Mouse (Mus musculus) heart, postnatal 0 days (tissue): ENCODE measurements around the gene Sned1. TPM values are rescaled to one million over a fixed set of nuclear protein-coding genes. Genes with fewer than 3 reads are reported as not detected.

Experiments used
- ATAC-seq: fragments of 200-750 bp; cut with Nextera tagmentation; 2 replicates; pipeline ENCODE4 v1.8.0; 2017; ENCODE audit warnings: low read depth, moderate number of reproducible peaks, moderate library complexity; ENCODE audit not compliant: insufficient read depth
- DNase-seq: peaks from one replicate; pipeline ENCODE4 v3.0.0-alpha.2; 2016; ENCODE audit warnings: low spot score
- H3K27ac ChIP-seq: fragments of 300-500 bp; sonication (generic); 2 replicates; pipeline ENCODE4 v1.5.1; 2014; ENCODE audit warnings: low read depth, mild to moderate bottlenecking
- H3K27me3 ChIP-seq: fragments of 300-500 bp; sonication (generic); 2 replicates; pipeline ENCODE4 v1.6.1; 2014; ENCODE audit warnings: low read length, mixed read lengths; ENCODE audit not compliant: control insufficient read depth, insufficient read depth
- H3K36me3 ChIP-seq: fragments of 300-500 bp; sonication (generic); replicated peaks from 2 replicates; pipeline ENCODE4 v1.6.1; 2014; ENCODE audit warnings: low read length, mixed read lengths; ENCODE audit not compliant: control insufficient read depth, insufficient read depth
- H3K4me1 ChIP-seq: fragments of 300-500 bp; sonication (generic); 2 replicates; pipeline ENCODE4 v1.6.1; 2014; ENCODE audit warnings: antibody characterized with exemption; ENCODE audit not compliant: control insufficient read depth, insufficient read depth
- H3K4me2 ChIP-seq: fragments of 300-500 bp; sonication (generic); 2 replicates; pipeline ENCODE4 v1.6.1; 2014; ENCODE audit warnings: low read depth, mild to moderate bottlenecking, low read length, moderate library complexity
- H3K4me3 ChIP-seq: fragments of 300-500 bp; sonication (generic); 2 replicates; pipeline ENCODE4 v1.5.1; 2014; ENCODE audit warnings: low read depth, low read length
- H3K9ac ChIP-seq: fragments of 300-500 bp; sonication (generic); replicated peaks from 2 replicates; pipeline ENCODE4 v1.6.1; 2014; ENCODE audit warnings: low read depth, low read length, mixed read lengths
- H3K9me3 ChIP-seq: fragments of 300-500 bp; sonication (generic); replicated peaks from 2 replicates; pipeline ENCODE4 v1.6.1; 2016; ENCODE audit warnings: low read length; ENCODE audit not compliant: control insufficient read depth
- CTCF ChIP-seq: IDR thresholded peaks from 2 replicates; pipeline ENCODE4 v1.5.1; 2016; ENCODE audit warnings: antibody characterized with exemption, control low read depth, low read depth
- EP300 ChIP-seq: IDR thresholded peaks from 2 replicates; pipeline ENCODE4 v1.6.1; 2016; ENCODE audit warnings: antibody characterized with exemption, low read depth
- WGBS: fragments of 180-500 bp; shearing (Covaris S2); extraction: QIAGEN DNeasy Blood & Tissue Kit; methylation state at CpG from one replicate; pipeline ENCODE4 v1.1.7; 2014; 5-methylcytosine and 5-hydroxymethylcytosine counted together
- polyA plus RNA-seq: library from polyadenylated mRNA; unstranded; fragments of >200 nt; fragmentation: Nextera tagmentation; extraction: Ambion mirVana; gene quantifications from 2 replicates; pipeline ENCODE4 v1.2.1, GENCODE M21; 2015
- total RNA-seq: library from RNA; depleted of rRNA; stranded (reverse); fragments of >200 nt; gene quantifications from 2 replicates; pipeline ENCODE4 v1.2.3, GENCODE M21; 2014; ENCODE audit warnings: low replicate concordance

The Sned1 gene
- total and polyA plus RNA-seq, 2 experiments from 2014 or later, result 3.9 to 43.7 TPM

DNA sequence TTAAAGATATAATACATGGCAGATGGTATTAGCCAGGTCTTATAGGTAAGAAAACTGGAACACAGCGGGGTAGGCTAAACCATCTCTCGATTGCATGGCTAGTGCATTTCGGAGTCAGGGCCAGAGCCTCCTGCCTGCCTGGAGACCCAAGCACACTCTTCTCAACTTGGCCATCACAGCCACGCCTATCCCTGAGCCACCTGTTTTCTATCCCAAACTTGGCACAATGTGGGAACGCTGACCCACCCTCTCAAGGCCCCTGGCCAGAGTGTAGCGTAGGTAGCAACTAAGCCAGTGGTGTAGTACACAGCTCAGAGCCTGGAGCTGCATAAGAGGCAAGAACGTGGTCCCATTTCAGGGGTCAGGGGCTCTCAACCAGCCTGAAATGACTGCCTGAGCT is 20.1 kb downstream of the Sned1 start:
- ATAC-seq, result no peak
- Histone ChIP-seq H3K4me3 (no peak overlapping the region), H3K9ac (no peak overlapping the region), H3K36me3 (no peaks in the 10 kb centered on the region), H3K27me3 (no peaks in the 10 kb centered on the region), H3K27ac (no peak overlapping the region), H3K4me1 (no peaks in the 10 kb centered on the region), H3K4me2 (no peak overlapping the region), H3K9me3 (no peaks in the 10 kb centered on the region)
- WGBS, result 83% methylated on average over 7 of the region's 7 CpGs
- no peak for DNase-seq
- TF ChIP-seq CTCF (no peak), EP300 (no peak)

DNA sequence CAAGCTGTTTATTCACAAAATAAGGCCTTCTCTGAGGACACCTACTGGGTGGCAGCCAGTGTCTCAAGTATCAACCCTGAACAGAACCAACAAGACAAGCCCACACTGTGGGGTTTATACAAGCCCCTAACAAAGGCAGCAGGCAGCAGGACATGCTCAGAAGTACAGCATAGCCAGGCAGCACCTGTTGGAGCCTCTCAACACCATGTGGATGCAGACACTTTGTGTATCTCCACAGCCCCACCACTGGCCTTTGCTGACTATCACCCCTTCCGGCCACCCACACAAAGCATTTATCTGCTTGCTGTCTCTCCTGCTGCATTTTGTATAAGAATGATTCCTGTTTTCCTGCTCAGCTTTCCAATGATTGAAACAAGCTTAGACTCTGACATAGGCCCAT is 21.9 kb downstream of the Sned1 start:
- Histone ChIP-seq H3K9me3 (no peaks in the 10 kb centered on the region), H3K9ac (no peak overlapping the region), H3K4me3 (no peak overlapping the region), H3K4me1 (no peaks in the 10 kb centered on the region), H3K4me2 (no peak overlapping the region), H3K36me3 (no peaks in the 10 kb centered on the region), H3K27ac (no peak overlapping the region), H3K27me3 (no peaks in the 10 kb centered on the region)
- WGBS, result 76% methylated on average over 1 of the region's 1 CpGs
- no peak for TF ChIP-seq CTCF
- no peak for TF ChIP-seq EP300
- DNase-seq (no peak), ATAC-seq (no peak)

DNA sequence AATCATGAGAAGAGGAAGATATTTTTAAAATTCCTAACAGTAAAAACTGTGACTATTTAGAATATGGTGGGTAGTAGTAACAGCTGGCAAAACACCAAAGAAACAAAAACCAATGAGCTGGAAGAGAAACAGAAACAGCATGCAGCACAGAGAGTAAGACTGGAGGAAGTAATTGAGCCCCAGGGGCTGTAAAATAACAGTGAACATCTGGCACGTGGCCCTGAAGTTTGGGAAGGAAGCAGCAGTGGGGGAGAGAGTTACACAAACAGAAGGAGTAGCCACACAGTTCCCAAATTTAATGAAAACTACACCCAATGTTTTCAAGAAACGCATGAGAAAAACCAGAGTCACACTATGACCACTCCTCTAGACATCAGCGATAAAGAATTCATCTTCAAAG is 31.6 kb downstream of the Sned1 start:
- Histone ChIP-seq H3K9me3 (no peaks in the 10 kb centered on the region), H3K4me1 (no peaks in the 10 kb centered on the region), H3K4me3 (no peak overlapping the region), H3K27ac (no peak overlapping the region), H3K9ac (no peak overlapping the region), H3K36me3 (peaks cover 5% of the 10 kb centered on the region; the same call in 1 of the 2 replicates), H3K27me3 (no peaks in the 10 kb centered on the region), H3K4me2 (no peak overlapping the region)
- TF ChIP-seq EP300, result no peak
- no peak for TF ChIP-seq CTCF
- DNase-seq (peak; percentile 20), ATAC-seq (no peak)
- WGBS, result 41% methylated on average over 3 of the region's 3 CpGs

DNA sequence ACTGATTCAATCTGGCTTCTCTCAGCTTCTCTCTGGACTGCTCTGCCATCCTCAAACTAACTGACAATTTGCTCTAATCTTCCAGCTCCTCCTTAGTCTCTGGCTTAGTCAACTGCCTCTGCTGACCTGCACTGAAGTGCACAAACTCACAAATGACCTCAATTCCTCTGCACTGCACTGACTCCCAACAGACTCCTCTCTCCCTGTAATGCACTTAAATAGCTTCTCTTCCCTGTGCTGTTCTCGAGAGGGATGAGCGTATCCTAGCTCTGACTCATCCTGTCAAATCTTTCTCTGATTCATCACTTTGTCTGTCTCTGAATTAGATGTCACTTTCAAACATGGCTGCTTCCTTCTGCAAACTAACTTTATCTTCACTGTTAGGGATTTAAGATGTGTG is 32.6 kb downstream of the Sned1 start:
- Histone ChIP-seq H3K27me3 (no peaks in the 10 kb centered on the region), H3K4me3 (no peak overlapping the region), H3K4me1 (no peaks in the 10 kb centered on the region), H3K36me3 (peaks cover 5% of the 10 kb centered on the region; the same call in 1 of the 2 replicates), H3K27ac (no peak overlapping the region), H3K9me3 (no peaks in the 10 kb centered on the region), H3K9ac (no peak overlapping the region), H3K4me2 (no peak overlapping the region)
- WGBS, result 79% methylated on average over 2 of the region's 2 CpGs
- DNase-seq (no peak), ATAC-seq (no peak)
- TF ChIP-seq EP300, result no peak
- TF ChIP-seq CTCF, result no peak

DNA sequence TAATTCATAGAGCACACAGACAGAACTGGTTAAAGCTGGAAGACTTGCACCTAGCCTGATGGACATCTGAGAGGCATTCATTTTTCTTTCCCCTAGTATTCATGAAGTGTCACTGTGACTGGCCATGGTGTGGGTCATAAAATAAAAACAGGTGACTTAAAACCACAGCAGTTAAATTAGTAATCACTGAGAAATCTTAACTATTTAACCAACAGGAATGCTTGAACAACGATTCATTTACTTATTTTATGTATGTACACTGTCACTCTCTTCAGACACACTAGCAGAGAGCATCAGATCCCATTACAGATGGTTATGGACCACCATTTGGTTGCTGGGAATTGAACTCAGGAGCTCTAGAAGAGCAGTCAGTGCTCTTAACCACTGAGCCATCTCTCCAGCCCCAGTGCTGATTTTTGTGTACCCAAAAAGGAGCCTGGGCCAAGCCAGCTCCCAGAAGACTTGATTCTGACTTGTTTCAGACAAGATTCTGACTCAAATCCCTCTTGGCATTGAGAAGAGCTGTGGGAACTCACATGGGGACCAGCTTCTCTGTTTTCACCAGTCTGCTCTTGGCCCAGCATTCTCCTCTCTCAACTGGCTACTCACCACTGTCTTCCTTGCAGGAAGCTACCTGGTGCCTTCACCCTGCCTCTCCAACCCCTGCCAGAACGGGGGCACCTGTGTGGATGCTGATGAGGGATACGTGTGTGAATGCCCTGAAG is 35.0 kb downstream of the Sned1 start:
- Histone ChIP-seq H3K36me3 (no peaks in the 10 kb centered on the region), H3K27ac (no peak overlapping the region), H3K9ac (no peak overlapping the region), H3K4me2 (no peak overlapping the region), H3K9me3 (no peaks in the 10 kb centered on the region), H3K4me1 (no peaks in the 10 kb centered on the region), H3K4me3 (no peak overlapping the region), H3K27me3 (no peaks in the 10 kb centered on the region)
- DNase-seq (no peak), ATAC-seq (no peak)
- TF ChIP-seq CTCF (no peak), EP300 (no peak)
- 56% methylated on average over 3 of the region's 3 CpGs for WGBS

DNA sequence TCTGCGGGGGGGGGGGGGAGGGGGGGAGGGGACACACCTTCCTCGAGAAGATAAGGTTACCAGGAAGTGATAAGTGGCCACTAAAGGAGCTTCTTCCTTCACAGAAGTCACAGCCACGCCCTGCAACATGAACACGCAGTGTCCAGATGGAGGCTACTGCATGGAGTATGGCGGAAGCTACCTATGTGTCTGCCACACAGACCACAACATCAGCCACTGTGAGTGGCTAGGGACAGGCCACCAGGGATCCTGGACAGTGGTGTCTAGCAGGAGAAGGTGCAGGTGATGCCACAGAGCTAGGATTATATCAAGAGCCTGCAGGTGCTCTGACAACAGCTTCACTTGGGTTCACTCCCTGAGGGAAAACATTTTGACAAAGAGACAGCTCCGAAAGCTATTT is 36.1 kb downstream of the Sned1 start:
- no peak for ATAC-seq
- Histone ChIP-seq H3K4me2 (no peak overlapping the region), H3K9ac (no peak overlapping the region), H3K27me3 (no peaks in the 10 kb centered on the region), H3K36me3 (no peaks in the 10 kb centered on the region), H3K4me1 (no peaks in the 10 kb centered on the region), H3K9me3 (no peaks in the 10 kb centered on the region), H3K27ac (no peak overlapping the region), H3K4me3 (no peak overlapping the region)
- TF ChIP-seq EP300, result no peak
- 74% methylated on average over 6 of the region's 6 CpGs for WGBS
- no peak for DNase-seq
